Mouse (Mus musculus): ENCODE measurements around the gene Tcp10c.
"Not testable (repeated sequence)": the region's sequence is repeated elsewhere in the genome, so short reads cannot be mapped to it uniquely, and the experiment has no call there.

The Tcp10c gene

DNA sequence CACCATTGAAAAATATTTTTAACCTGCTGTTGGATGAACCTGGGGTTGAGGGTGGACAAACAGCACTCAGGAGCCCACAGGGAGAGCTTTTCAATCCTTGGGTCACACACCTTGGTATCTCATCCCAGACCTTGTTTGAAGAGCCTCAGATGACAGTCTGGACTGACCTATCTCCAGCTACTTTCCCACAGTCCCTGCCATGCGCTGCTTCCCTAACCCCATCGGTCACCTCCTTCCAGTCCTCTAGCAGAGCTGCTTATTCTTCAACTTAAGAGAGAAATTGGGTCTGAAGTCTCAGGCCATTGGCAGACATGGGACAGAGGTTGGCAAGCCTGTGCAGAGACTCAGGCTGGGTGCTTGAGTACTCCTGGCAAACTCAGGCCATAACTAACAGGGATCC, 26.9 kb downstream of the Tcp10c start:
- not testable (repeated sequence) for DNase-seq (ENCODE audit: extremely low read depth, low read depth)

DNA sequence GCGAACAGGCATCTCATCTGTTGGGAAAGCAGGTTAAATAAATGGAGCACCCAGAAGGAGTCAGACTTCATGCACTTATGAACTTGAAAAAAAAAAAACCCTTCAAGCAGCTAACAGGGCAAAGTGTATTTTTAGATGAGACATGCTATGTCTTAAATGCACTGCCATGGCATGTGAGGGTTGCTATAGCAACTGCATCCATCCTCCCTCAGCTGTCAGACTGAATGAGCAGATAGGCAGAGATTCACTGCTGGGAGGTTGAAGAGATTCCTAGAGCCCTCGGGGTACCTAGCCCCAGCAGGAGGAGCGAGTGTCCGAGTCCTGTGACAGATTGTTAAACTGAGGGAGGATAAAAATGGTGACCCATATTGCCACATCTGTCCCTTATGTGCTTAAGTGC, 36.6 kb downstream of the Tcp10c start:
- DNase-seq (ENCODE audit: extremely low read depth, low read depth) = not testable (repeated sequence)

- not testable (repeated sequence) for DNase-seq (ENCODE audit: extremely low read depth, low read depth)
Measured at GRCm38 (mm10) chr17:13399961-13400360, 45.6 kb downstream of the Tcp10c start.

- not testable (repeated sequence) for DNase-seq (ENCODE audit: extremely low read depth, low read depth)
Measured at GRCm38 (mm10) chr17:13402118-13402517, 47.7 kb downstream of the Tcp10c start.

GRCm38 (mm10) chr17:13403527-13404131, 49.3 kb downstream of the Tcp10c start:
- DNase-seq (ENCODE audit: extremely low read depth, low read depth) = not testable (repeated sequence)

- not testable (repeated sequence) for DNase-seq (ENCODE audit: extremely low read depth, low read depth)
Measured at GRCm38 (mm10) chr17:13406023-13406422, 51.7 kb downstream of the Tcp10c start.

GRCm38 (mm10) chr17:13406701-13407100, 52.3 kb downstream of the Tcp10c start:
- not testable (repeated sequence) for DNase-seq (ENCODE audit: extremely low read depth, low read depth)

GRCm38 (mm10) chr17:13407621-13408256, 53.4 kb downstream of the Tcp10c start:
- not testable (repeated sequence) for DNase-seq (ENCODE audit: extremely low read depth, low read depth)

DNA sequence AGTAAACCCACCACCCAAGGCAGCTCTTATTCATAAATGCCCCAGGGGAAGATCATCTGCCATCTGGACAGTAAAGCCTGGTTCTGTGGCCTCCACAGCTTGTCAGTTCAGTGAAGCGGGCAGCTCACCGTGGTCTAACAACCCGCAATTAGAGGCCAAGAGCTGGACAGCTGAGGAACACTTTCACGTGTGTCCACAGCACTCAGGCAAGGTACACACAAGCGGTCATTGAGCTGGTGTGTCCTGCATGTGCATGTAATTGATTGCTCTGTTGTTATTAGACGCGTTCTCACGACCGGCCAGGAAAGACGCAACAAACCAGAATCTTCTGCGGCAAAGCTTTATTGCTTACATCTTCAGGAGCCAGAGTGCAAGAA, 53.9 kb downstream of the Tcp10c start:
- not testable (repeated sequence) for DNase-seq (ENCODE audit: extremely low read depth, low read depth)

- DNase-seq (ENCODE audit: extremely low read depth, low read depth) = not testable (repeated sequence)
Measured at GRCm38 (mm10) chr17:13421022-13421591, 66.7 kb downstream of the Tcp10c start.

DNA sequence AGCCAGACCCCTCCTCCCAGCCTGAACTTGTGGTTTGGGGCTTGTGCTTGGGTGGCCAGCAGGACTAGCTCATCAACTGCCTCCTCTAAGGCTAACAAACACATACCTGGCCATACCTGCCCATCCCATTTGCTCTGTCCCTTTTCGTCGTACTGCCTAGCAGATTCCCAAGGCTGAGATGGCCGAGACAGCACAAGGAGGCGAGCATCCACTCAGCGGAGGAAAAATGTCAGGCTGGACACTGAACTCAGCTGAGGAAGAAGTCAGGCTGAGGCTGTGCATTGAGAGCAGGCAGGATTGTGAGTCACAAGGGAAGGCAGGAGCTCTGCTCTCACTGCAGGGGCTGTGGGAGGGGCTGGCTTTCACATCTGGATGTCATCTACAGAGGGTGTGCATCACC, 68.3 kb downstream of the Tcp10c start:
- not testable (repeated sequence) for DNase-seq (ENCODE audit: extremely low read depth, low read depth)

DNA sequence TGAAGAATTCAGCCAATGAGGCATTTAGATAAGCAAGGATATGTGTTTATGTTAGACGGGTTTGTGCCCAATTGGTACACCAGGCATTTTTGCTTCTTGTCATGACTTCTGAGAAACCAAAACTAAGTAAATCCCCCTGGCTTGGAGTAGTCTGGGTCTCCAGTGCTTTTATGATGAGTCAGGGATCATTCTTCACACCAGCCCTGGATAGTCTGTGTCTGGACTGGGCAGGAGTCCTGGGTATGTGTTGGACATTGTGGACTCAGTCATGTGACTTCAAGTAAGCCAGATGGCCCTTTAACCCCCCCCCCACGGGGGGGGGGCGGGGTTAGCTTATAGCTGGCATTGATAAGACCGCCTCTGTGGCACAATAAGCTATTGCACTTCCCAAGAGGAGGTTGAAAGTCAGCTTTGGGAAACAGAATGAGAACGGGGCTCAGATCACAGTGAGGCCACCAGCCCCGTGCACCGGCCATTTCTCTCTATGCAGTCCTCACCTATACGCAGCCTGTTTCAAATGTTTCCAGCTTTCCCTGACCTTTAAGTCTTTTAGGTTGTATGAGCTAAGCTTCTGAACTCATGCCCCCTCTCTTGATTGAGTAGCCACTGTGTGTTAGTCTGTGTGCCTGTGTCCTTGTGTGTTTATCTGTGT, 69.1 kb downstream of the Tcp10c start:
- not testable (repeated sequence) for DNase-seq (ENCODE audit: extremely low read depth, low read depth)

DNA sequence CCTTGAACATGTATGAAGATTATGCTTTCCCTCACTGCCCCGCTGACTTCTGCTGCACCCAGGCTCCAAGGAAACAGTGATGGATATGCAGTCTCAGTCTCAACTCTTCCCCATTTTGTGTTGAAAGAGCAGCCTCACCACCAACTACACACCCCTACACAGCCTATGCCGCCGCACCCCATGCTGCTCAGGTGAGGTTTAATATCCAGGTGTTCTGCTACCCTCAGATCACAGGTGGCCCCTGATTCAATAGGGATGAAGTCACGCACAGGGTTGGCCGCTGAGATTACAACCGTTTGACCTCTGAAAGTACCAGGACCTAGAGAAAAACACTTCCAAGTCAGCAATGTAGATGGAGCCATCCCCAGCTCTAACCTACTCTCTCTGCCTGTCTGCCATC, 69.9 kb downstream of the Tcp10c start:
- DNase-seq (ENCODE audit: extremely low read depth, low read depth) = not testable (repeated sequence)

GRCm38 (mm10) chr17:13425694-13426093, 71.3 kb downstream of the Tcp10c start:
- not testable (repeated sequence) for DNase-seq (ENCODE audit: extremely low read depth, low read depth)

- DNase-seq (ENCODE audit: extremely low read depth, low read depth) = not testable (repeated sequence)
Measured at GRCm38 (mm10) chr17:13426508-13426907, 72.1 kb downstream of the Tcp10c start.
